Mouse (Mus musculus) hindbrain, embryonic 14.5 days (tissue): ENCODE data around the gene Inf2. TPM values are rescaled to one million over a fixed set of nuclear protein-coding genes. Genes with fewer than 3 reads are reported as not detected.

Experiments used
- ATAC-seq: fragments of 200-750 bp; cut with Nextera tagmentation; 2 replicates; pipeline ENCODE4 v1.8.0; 2017; ENCODE audit warnings: moderate number of reproducible peaks, mild to moderate bottlenecking, moderate TSS enrichment, moderate library complexity; ENCODE audit not compliant: low FRiP score
- DNase-seq: peaks from one replicate; pipeline ENCODE4 v3.0.0-alpha.2; 2015; ENCODE audit warnings: low spot score
- H3K27ac ChIP-seq: fragments of 300-500 bp; sonication (generic); 2 replicates; pipeline ENCODE4 v1.5.1; 2014; ENCODE audit warnings: mild to moderate bottlenecking, moderate library complexity
- H3K27me3 ChIP-seq: fragments of 300-500 bp; sonication (generic); 2 replicates; pipeline ENCODE4 v1.6.1; 2014; ENCODE audit warnings: mild to moderate bottlenecking, low read length, mixed read lengths; ENCODE audit not compliant: control insufficient read depth, insufficient read depth
- H3K36me3 ChIP-seq: fragments of 300-500 bp; sonication (generic); replicated peaks from 2 replicates; pipeline ENCODE4 v1.6.1; 2014; ENCODE audit not compliant: control insufficient read depth, insufficient read depth
- H3K4me1 ChIP-seq: fragments of 300-500 bp; sonication (generic); replicated peaks from 2 replicates; pipeline ENCODE4 v1.6.1; 2014; ENCODE audit warnings: antibody characterized with exemption, low read length, mixed read lengths; ENCODE audit not compliant: control insufficient read depth, insufficient read depth
- H3K4me2 ChIP-seq: fragments of 300-500 bp; sonication (generic); replicated peaks from 2 replicates; pipeline ENCODE4 v1.6.1; 2014; ENCODE audit warnings: mild to moderate bottlenecking, moderate library complexity
- H3K4me3 ChIP-seq: fragments of 300-500 bp; sonication (generic); replicated peaks from 2 replicates; pipeline ENCODE4 v1.5.1; 2014; ENCODE audit warnings: mild to moderate bottlenecking, low read length
- H3K9ac ChIP-seq: fragments of 300-500 bp; sonication (generic); 2 replicates; pipeline ENCODE4 v1.6.1; 2014
- H3K9me3 ChIP-seq: fragments of 300-500 bp; sonication (generic); 2 replicates; pipeline ENCODE4 v1.6.1; 2016; ENCODE audit warnings: low read length; ENCODE audit not compliant: control insufficient read depth
- WGBS: fragments of 180-500 bp; shearing (Covaris S2); extraction: QIAGEN DNeasy Blood & Tissue Kit; methylation state at CpG from one replicate; pipeline ENCODE4 v1.1.7; 2014; 5-methylcytosine and 5-hydroxymethylcytosine counted together
- polyA plus RNA-seq: library from polyadenylated mRNA; unstranded; fragments of >200 nt; fragmentation: Nextera tagmentation; extraction: Ambion mirVana; gene quantifications from 2 replicates; pipeline ENCODE4 v1.2.1, GENCODE M21; 2014

Inf2 gene
- polyA plus RNA-seq, 1 experiment from 2014 or later = 1.5 TPM

- H3K27ac ChIP-seq = no peak overlapping the region
- H3K4me1 ChIP-seq = no peaks in the 10 kb centered on the region
- no peak overlapping the region for H3K4me2 ChIP-seq
- H3K27me3 ChIP-seq = no peaks in the 10 kb centered on the region
- H3K9ac ChIP-seq = no peak overlapping the region
- H3K9me3 ChIP-seq = no peaks in the 10 kb centered on the region
- no peaks in the 10 kb centered on the region for H3K36me3 ChIP-seq
- DNase-seq (no peak), ATAC-seq (no peak)
- H3K4me3 ChIP-seq = no peak overlapping the region
- 49% methylated on average over 5 of the region's 5 CpGs for WGBS
Observed at GRCm38 (mm10) chr12:112560176-112560797, 28.3 kb upstream of the Inf2 start.

- Histone ChIP-seq H3K4me2 (no peak overlapping the region), H3K9ac (no peak overlapping the region), H3K9me3 (no peaks in the 10 kb centered on the region), H3K27me3 (no peaks in the 10 kb centered on the region), H3K27ac (no peak overlapping the region), H3K4me3 (no peak overlapping the region), H3K36me3 (no peaks in the 10 kb centered on the region), H3K4me1 (no peaks in the 10 kb centered on the region)
- DNase-seq (no peak), ATAC-seq (no peak)
- WGBS = 62% methylated on average over 3 of the region's 3 CpGs
Observed at GRCm38 (mm10) chr12:112561163-112561562, 27.4 kb upstream of the Inf2 start.

GRCm38 (mm10) chr12:112562462-112562861 is 26.1 kb upstream of the Inf2 start:
- WGBS = 84% methylated on average over 5 of the region's 5 CpGs
- no peaks in the 10 kb centered on the region for H3K9me3 ChIP-seq
- DNase-seq = no peak

GRCm38 (mm10) chr12:112563011-112563410 is 25.6 kb upstream of the Inf2 start:
- no peak for DNase-seq
- Histone ChIP-seq H3K36me3 (no peaks in the 10 kb centered on the region), H3K27me3 (no peaks in the 10 kb centered on the region), H3K4me3 (no peak overlapping the region), H3K4me2 (no peak overlapping the region), H3K27ac (no peak overlapping the region), H3K4me1 (no peaks in the 10 kb centered on the region), H3K9me3 (no peaks in the 10 kb centered on the region), H3K9ac (no peak overlapping the region)
- ATAC-seq = no peak
- WGBS = 91% methylated on average over 6 of the region's 6 CpGs

More at GRCm38 (mm10) chr12:112562462-112562861, 26.1 kb upstream of the Inf2 start:
- ATAC-seq = no peak
- H3K4me1 ChIP-seq = no peaks in the 10 kb centered on the region
- H3K27me3 ChIP-seq = no peaks in the 10 kb centered on the region
- H3K27ac ChIP-seq = no peak overlapping the region
- H3K9ac ChIP-seq = no peak overlapping the region
- no peaks in the 10 kb centered on the region for H3K36me3 ChIP-seq
- no peak overlapping the region for H3K4me2 ChIP-seq
- no peak overlapping the region for H3K4me3 ChIP-seq

- Histone ChIP-seq H3K4me2 (no peak overlapping the region), H3K27me3 (no peaks in the 10 kb centered on the region), H3K4me1 (no peaks in the 10 kb centered on the region), H3K4me3 (no peak overlapping the region), H3K9me3 (no peaks in the 10 kb centered on the region), H3K36me3 (no peaks in the 10 kb centered on the region), H3K9ac (no peak overlapping the region), H3K27ac (no peak overlapping the region)
- no peak for ATAC-seq
- DNase-seq = no peak
- 92% methylated on average over 8 of the region's 8 CpGs for WGBS
Observed at GRCm38 (mm10) chr12:112570160-112570559, 18.4 kb upstream of the Inf2 start.

GRCm38 (mm10) chr12:112571064-112571463 is 17.5 kb upstream of the Inf2 start:
- no peaks in the 10 kb centered on the region for H3K36me3 ChIP-seq
- H3K4me1 ChIP-seq = no peaks in the 10 kb centered on the region
- no peaks in the 10 kb centered on the region for H3K27me3 ChIP-seq
- no peaks in the 10 kb centered on the region for H3K9me3 ChIP-seq
- no peak overlapping the region for H3K4me3 ChIP-seq
- H3K4me2 ChIP-seq = no peak overlapping the region
- no peak overlapping the region for H3K9ac ChIP-seq
- ATAC-seq = no peak
- DNase-seq = no peak
- no peak overlapping the region for H3K27ac ChIP-seq
- WGBS = 67% methylated on average over 6 of the region's 6 CpGs

GRCm38 (mm10) chr12:112575274-112575986 is 13.2 kb upstream of the Inf2 start:
- DNase-seq (no peak), ATAC-seq (no peak)
- Histone ChIP-seq H3K4me2 (no peak overlapping the region), H3K27ac (no peak overlapping the region), H3K9me3 (no peaks in the 10 kb centered on the region), H3K4me1 (0 out of 2 replicates have a peak, but pooled peaks cover 7% of the 10 kb centered on the region), H3K4me3 (no peak overlapping the region), H3K36me3 (no peaks in the 10 kb centered on the region), H3K27me3 (no peaks in the 10 kb centered on the region), H3K9ac (no peak overlapping the region)
- WGBS = 79% methylated on average over 8 of the region's 8 CpGs

- H3K9ac ChIP-seq = no peak overlapping the region
- ATAC-seq = no peak
Observed at GRCm38 (mm10) chr12:112576341-112576740, 12.2 kb upstream of the Inf2 start.

GRCm38 (mm10) chr12:112576749-112577148 is 11.8 kb upstream of the Inf2 start:
- Histone ChIP-seq H3K9ac (no peak overlapping the region), H3K4me1 (0 out of 2 replicates have a peak, but pooled peaks cover 7% of the 10 kb centered on the region), H3K4me2 (no peak overlapping the region), H3K9me3 (no peaks in the 10 kb centered on the region), H3K4me3 (no peak overlapping the region), H3K27ac (no peak overlapping the region), H3K27me3 (no peaks in the 10 kb centered on the region), H3K36me3 (no peaks in the 10 kb centered on the region)
- ATAC-seq = no peak
- DNase-seq = no peak
- 17% methylated on average over 3 of the region's 3 CpGs for WGBS

More at GRCm38 (mm10) chr12:112576341-112576740, 12.2 kb upstream of the Inf2 start:
- H3K27me3 ChIP-seq = no peaks in the 10 kb centered on the region
- no peak for DNase-seq
- H3K4me3 ChIP-seq = no peak overlapping the region
- H3K27ac ChIP-seq = no peak overlapping the region
- H3K4me1 ChIP-seq = 0 out of 2 replicates have a peak, but pooled peaks cover 7% of the 10 kb centered on the region
- no peak overlapping the region for H3K4me2 ChIP-seq
- no peaks in the 10 kb centered on the region for H3K9me3 ChIP-seq
- WGBS = 18% methylated on average over 6 of the region's 6 CpGs
- no peaks in the 10 kb centered on the region for H3K36me3 ChIP-seq
